8 mouse cellular contexts compared by ENCODE assay signal in genomic region chr4:126162544-126163066, GRCm38 (mm10). TPM values are rescaled to one million over a fixed set of nuclear protein-coding genes. Genes with fewer than 3 reads are reported as not detected.
A peak's percentile ranks its signal among the peaks of the same experiment; 100 is the strongest.
DNase-seq lines count a peak whose midpoint lies in the region; ATAC-seq and TF ChIP-seq lines count a peak whose summit lies in the region.

No protein-coding gene starts in this region.

- H3K4me1 ChIP-seq in cortical plate, adult 2 months (ENCODE audit: control insufficient read depth, insufficient read depth, low read length), result no peaks in the 10 kb centered on the region
- H3K4me1 ChIP-seq in hindbrain, embryonic 16.5 days (ENCODE audit: control insufficient read depth, insufficient read depth, low read depth, low read length), result peaks cover 13% of the 10 kb centered on the region; the same call in 1 of the 2 replicates

- peak; percentile 92 for ATAC-seq in hindbrain, embryonic 16.5 days

- under 1% methylated on average over 32 of the region's 44 CpGs for WGBS in hindbrain, embryonic 16.5 days

- no peaks in the 10 kb centered on the region for H3K27me3 ChIP-seq in hindbrain, embryonic 16.5 days (replicated peaks; ENCODE audit: control insufficient read depth, insufficient read depth, low read length)

- peak overlapping the region; percentile 38 for H3K4me3 ChIP-seq in cortical plate, adult 2 months (ENCODE audit: insufficient read depth, low read length)
- peak overlapping the region; percentile 88 for H3K4me3 ChIP-seq in gastrocnemius, adult 2 months
- H3K4me3 ChIP-seq in hindbrain, embryonic 16.5 days (ENCODE audit: low read length), result peak overlapping the region; percentile 68

- no peak for TF ChIP-seq CTCF in cortical plate, adult 2 months (IDR thresholded peaks at IDR 0.05; ENCODE audit: extremely low read depth, insufficient read depth, low read length)
- TF ChIP-seq CTCF in gastrocnemius, adult 2 months (IDR thresholded peaks at IDR 0.05), result no peak

- H3K4me2 ChIP-seq in hindbrain, embryonic 16.5 days (ENCODE audit: low read length), result peak overlapping the region; percentile 99

- peaks cover 13% of the 10 kb centered on the region for H3K36me3 ChIP-seq in hindbrain, embryonic 16.5 days (ENCODE audit: control insufficient read depth, insufficient read depth, low read length)

- no peaks in the 10 kb centered on the region for H3K9me3 ChIP-seq in hindbrain, embryonic 16.5 days (ENCODE audit: control insufficient read depth, low read length)

- intact Hi-C loops in gastrocnemius, adult 2 months (cut with DNase I), result loop anchor here (5.0 kb wide), 1 partner anchor 75 kb away; no protein-coding TSS in a partner anchor

- peak overlapping the region; percentile 81 for H3K9ac ChIP-seq in hindbrain, embryonic 16.5 days (ENCODE audit: low read depth, low read length)

- peak; percentile 41; the same call in 1 of the 2 replicates for TF ChIP-seq POLR2A in cortical plate, adult 2 months (IDR thresholded peaks at IDR 0.05; ENCODE audit: extremely low read depth, insufficient read depth, low read length)

- peak; percentile 92 to 96 for DNase-seq in adrenal gland, adult (ENCODE audit: inconsistent age in 2 of 2, low spot score in 1 of 2)
- DNase-seq in gastrocnemius, adult 2 months, result peak; percentile 94
- DNase-seq in left cerebral cortex, adult 18-20 months (ENCODE audit: low spot score in 2 of 2), result peak; percentile 73 to 80
- peak; percentile 97 for DNase-seq in lung, postnatal 36 days
- peak; percentile 92 for DNase-seq in retina, postnatal 1 day
- DNase-seq in thymus, postnatal 36 days, result peak; percentile 84 to 89

- H3K27ac ChIP-seq in cortical plate, adult 2 months (ENCODE audit: insufficient read depth, low read length), result no peak overlapping the region
- peak overlapping the region; percentile 91 for H3K27ac ChIP-seq in gastrocnemius, adult 2 months
- peak overlapping the region; percentile 63; the same call in 1 of the 2 replicates for H3K27ac ChIP-seq in hindbrain, embryonic 16.5 days (ENCODE audit: low read depth, low read length)

RNA-seq across cellular contexts. Expression of gene Sh3d21, which starts 0.7 kb away (rescaled TPM):
- 1.0 and 1.1 TPM in 2 replicates for polyA plus RNA-seq in cortical plate, adult 2 months (2012; rRNA removed)
- 1 to 10 TPM in 1 of 2 experiments, under 1 TPM in 1; 0.97 to 1.2 TPM for total RNA-seq in gastrocnemius, adult 2 months (2021)
- 1.3 and 1.5 TPM in 2 replicates for polyA plus RNA-seq in hindbrain, embryonic 16.5 days (2015; fragmentation: Nextera tagmentation; extraction: Ambion mirVana)
- total RNA-seq in left cerebral cortex, adult 18-20 months (2021), result under 1 TPM; 0.59 to 0.77 TPM

RNA-seq across cellular contexts. Expression of gene Eva1b, which starts 15.1 kb away (rescaled TPM):
- polyA plus RNA-seq in cortical plate, adult 2 months (2012; rRNA removed), result 7.6 and 7.9 TPM in 2 replicates
- 1 to 10 TPM; 2.9 to 4.4 TPM for total RNA-seq in gastrocnemius, adult 2 months (2021)
- polyA plus RNA-seq in hindbrain, embryonic 16.5 days (2015; fragmentation: Nextera tagmentation; extraction: Ambion mirVana), result 11.8 and 13.7 TPM in 2 replicates
- 1 to 10 TPM; 2.4 to 2.9 TPM for total RNA-seq in left cerebral cortex, adult 18-20 months (2021)

RNA-seq across cellular contexts. Expression of gene Thrap3, which starts 40.0 kb away (rescaled TPM):
- polyA plus RNA-seq in cortical plate, adult 2 months (2012; rRNA removed), result 86.1 and 98.1 TPM in 2 replicates
- 100 to 1,000 TPM; 102 to 108 TPM for total RNA-seq in gastrocnemius, adult 2 months (2021)
- polyA plus RNA-seq in hindbrain, embryonic 16.5 days (2015; fragmentation: Nextera tagmentation; extraction: Ambion mirVana), result 107 and 120 TPM in 2 replicates
- 100 to 1,000 TPM; 132 to 156 TPM for total RNA-seq in left cerebral cortex, adult 18-20 months (2021)

RNA-seq across cellular contexts. Expression of gene Stk40, which starts 58.8 kb away (rescaled TPM):
- polyA plus RNA-seq in cortical plate, adult 2 months (2012; rRNA removed), result 15.9 and 17.5 TPM in 2 replicates
- total RNA-seq in gastrocnemius, adult 2 months (2021), result 100 to 1,000 TPM; 102 to 108 TPM
- polyA plus RNA-seq in hindbrain, embryonic 16.5 days (2015; fragmentation: Nextera tagmentation; extraction: Ambion mirVana), result 29.5 and 34.3 TPM in 2 replicates
- 10 to 100 TPM; 43.5 to 48.3 TPM for total RNA-seq in left cerebral cortex, adult 18-20 months (2021)

Comparison
In these comparisons a context has a peak if more than half of its experiments do, and no peak if none do; other contexts are left out.
1. H3K4me3 ChIP-seq: peak in every context shown above with its lines; median percentile 88 in gastrocnemius, adult 2 months; 68 in hindbrain, embryonic 16.5 days; 38 in cortical plate, adult 2 months.